ENCODE assay signal across 8 mouse cellular contexts in genomic region chr19:5490313-5490897, GRCm38 (mm10). TPM values are rescaled to one million over a fixed set of nuclear protein-coding genes. Genes with fewer than 3 reads are reported as not detected.
DNase-seq lines count a peak whose midpoint lies in the region; ATAC-seq lines count a peak whose summit lies in the region.

Cfl1 (plus strand) TSS chr19:5490455.

- under 1% methylated on average over 61 of the region's 62 CpGs for WGBS in hindbrain, embryonic 13.5 days

- H3K9ac ChIP-seq in hindbrain, embryonic 13.5 days: peak within 1 kb of the TSS; percentile 97

- no peaks in the 10 kb centered on the region for H3K27me3 ChIP-seq in hindbrain, embryonic 13.5 days

- peaks cover 40% of the 10 kb centered on the region for H3K36me3 ChIP-seq in hindbrain, embryonic 13.5 days

- peak; percentile 72 for ATAC-seq in hindbrain, embryonic 13.5 days (ENCODE audit: low FRiP score)

- H3K4me1 ChIP-seq in hindbrain, embryonic 13.5 days (replicated peaks): peaks cover 47% of the 10 kb centered on the region

- H3K27ac ChIP-seq in hindbrain, embryonic 13.5 days: peak within 1 kb of the TSS; percentile 99

- H3K9me3 ChIP-seq in hindbrain, embryonic 13.5 days: no peaks in the 10 kb centered on the region

- H3K4me3 ChIP-seq in hindbrain, embryonic 13.5 days: peak within 1 kb of the TSS; percentile 99

- DNase-seq in NIH3T3 (ENCODE audit: low read depth): peak; percentile 99
- peak; percentile 95 to 96 for DNase-seq in cerebellum, postnatal 14 days
- peak; percentile 92 to 93 for DNase-seq in frontal cortex, postnatal 14 days (ENCODE audit: low spot score in 2 of 2)
- peak; percentile 82 to 86 for DNase-seq in layer of hippocampus, postnatal 25 days (ENCODE audit: extremely low spot score in 1 of 2, low spot score in 1 of 2)
- peak; percentile 97 for DNase-seq in lung, postnatal 25 days (ENCODE audit: low spot score)
- DNase-seq in retina, embryonic 14.5 days (ENCODE audit: low spot score): peak; percentile 97
- DNase-seq in thymus, postnatal 4 days: peak; percentile 97

- H3K4me2 ChIP-seq in hindbrain, embryonic 13.5 days: peak within 1 kb of the TSS; percentile 88

RNA-seq across cellular contexts. Expression of gene Cfl1, which starts in this region (rescaled TPM):
- polyA plus RNA-seq in hindbrain, embryonic 13.5 days (2015; fragmentation: Nextera tagmentation; extraction: Ambion mirVana): 3,676 and 3,692 TPM in 2 replicates
- 1,000 to 10,000 TPM; 1,427 to 1,527 TPM for total RNA-seq in layer of hippocampus, postnatal 25 days (2021)

Comparison
In these comparisons a context has a peak if more than half of its experiments do, and no peak if none do; other contexts are left out.
1. Peak in every context shown above with its lines: DNase-seq, ATAC-seq, H3K4me3 ChIP-seq and H3K27ac ChIP-seq.